Mouse (Mus musculus): Measurements from ENCODE around the gene St3gal6.

Gene St3gal6

GRCm38 (mm10) chr16:58521182-58521581 is 2.9 kb downstream of the St3gal6 start:
- no peak for DNase-seq (ENCODE audit: low read depth, low spot score)

GRCm38 (mm10) chr16:58520457-58520856 is 3.6 kb downstream of the St3gal6 start:
- DNase-seq (ENCODE audit: low read depth, low spot score), result peak; percentile 41

GRCm38 (mm10) chr16:58519650-58520073 is 4.4 kb downstream of the St3gal6 start:
- DNase-seq (ENCODE audit: low read depth, low spot score), result peak; percentile 44

- DNase-seq (ENCODE audit: low read depth, low spot score), result no peak
These were observed 6.9 kb downstream of the St3gal6 start for GRCm38 (mm10) chr16:58516960-58517798.

- DNase-seq (ENCODE audit: low read depth, low spot score), result no peak
These were observed 7.9 kb downstream of the St3gal6 start for GRCm38 (mm10) chr16:58516161-58516560.

GRCm38 (mm10) chr16:58514565-58514964 is 9.5 kb downstream of the St3gal6 start:
- peak; percentile 84 for DNase-seq (ENCODE audit: low read depth, low spot score)

GRCm38 (mm10) chr16:58513755-58514154 is 10.3 kb downstream of the St3gal6 start:
- DNase-seq (ENCODE audit: low read depth, low spot score), result no peak

- no peak for DNase-seq (ENCODE audit: low read depth, low spot score)
These were observed 11.2 kb downstream of the St3gal6 start for GRCm38 (mm10) chr16:58512887-58513286.

GRCm38 (mm10) chr16:58512181-58512761 is 11.8 kb downstream of the St3gal6 start:
- DNase-seq (ENCODE audit: low read depth, low spot score), result no peak

- DNase-seq (ENCODE audit: low read depth, low spot score), result no peak
These were observed 19.1 kb downstream of the St3gal6 start for GRCm38 (mm10) chr16:58504945-58505344.

GRCm38 (mm10) chr16:58502566-58502965 is 21.5 kb downstream of the St3gal6 start:
- DNase-seq (ENCODE audit: low read depth, low spot score), result no peak

- no peak for DNase-seq (ENCODE audit: low read depth, low spot score)
These were observed 22.2 kb downstream of the St3gal6 start for GRCm38 (mm10) chr16:58501760-58502301.

- DNase-seq (ENCODE audit: low read depth, low spot score), result no peak
These were observed 24.4 kb downstream of the St3gal6 start for GRCm38 (mm10) chr16:58499650-58500049.

- no peak for DNase-seq (ENCODE audit: low read depth, low spot score)
These were observed 24.9 kb downstream of the St3gal6 start for GRCm38 (mm10) chr16:58499172-58499584.

- DNase-seq (ENCODE audit: low read depth, low spot score), result peak; percentile 77
These were observed 25.9 kb downstream of the St3gal6 start for GRCm38 (mm10) chr16:58497886-58498713.

- no peak for DNase-seq (ENCODE audit: low read depth, low spot score)
These were observed 27.3 kb downstream of the St3gal6 start for GRCm38 (mm10) chr16:58496791-58497190.

GRCm38 (mm10) chr16:58487861-58488260 is 36.2 kb downstream of the St3gal6 start:
- DNase-seq (ENCODE audit: low read depth, low spot score), result no peak

- no peak for DNase-seq (ENCODE audit: low read depth, low spot score)
These were observed 41.7 kb downstream of the St3gal6 start for GRCm38 (mm10) chr16:58482296-58482695.

GRCm38 (mm10) chr16:58481906-58482270 is 42.2 kb downstream of the St3gal6 start:
- DNase-seq (ENCODE audit: low read depth, low spot score), result no peak

- DNase-seq (ENCODE audit: low read depth, low spot score), result no peak
These were observed 42.7 kb downstream of the St3gal6 start for GRCm38 (mm10) chr16:58481219-58481905.

GRCm38 (mm10) chr16:58479898-58480448 is 44.1 kb downstream of the St3gal6 start:
- DNase-seq (ENCODE audit: low read depth, low spot score), result no peak
